Mouse (Mus musculus) 3134 (cell line): ENCODE data around the gene Lrrc31.
A peak's percentile ranks its signal among the peaks of the same experiment; 100 is the strongest.
"Not testable (repeated sequence)": the region's sequence is repeated elsewhere in the genome, so short reads cannot be mapped to it uniquely, and the experiment has no call there.

Source experiments
- DNase-seq: peaks from one replicate; pipeline ENCODE4 v3.0.0-alpha.2; 2011; ENCODE audit warnings: low spot score; ENCODE audit not compliant: insufficient read length; ENCODE audit errors: extremely low read depth

The Lrrc31 gene

DNA sequence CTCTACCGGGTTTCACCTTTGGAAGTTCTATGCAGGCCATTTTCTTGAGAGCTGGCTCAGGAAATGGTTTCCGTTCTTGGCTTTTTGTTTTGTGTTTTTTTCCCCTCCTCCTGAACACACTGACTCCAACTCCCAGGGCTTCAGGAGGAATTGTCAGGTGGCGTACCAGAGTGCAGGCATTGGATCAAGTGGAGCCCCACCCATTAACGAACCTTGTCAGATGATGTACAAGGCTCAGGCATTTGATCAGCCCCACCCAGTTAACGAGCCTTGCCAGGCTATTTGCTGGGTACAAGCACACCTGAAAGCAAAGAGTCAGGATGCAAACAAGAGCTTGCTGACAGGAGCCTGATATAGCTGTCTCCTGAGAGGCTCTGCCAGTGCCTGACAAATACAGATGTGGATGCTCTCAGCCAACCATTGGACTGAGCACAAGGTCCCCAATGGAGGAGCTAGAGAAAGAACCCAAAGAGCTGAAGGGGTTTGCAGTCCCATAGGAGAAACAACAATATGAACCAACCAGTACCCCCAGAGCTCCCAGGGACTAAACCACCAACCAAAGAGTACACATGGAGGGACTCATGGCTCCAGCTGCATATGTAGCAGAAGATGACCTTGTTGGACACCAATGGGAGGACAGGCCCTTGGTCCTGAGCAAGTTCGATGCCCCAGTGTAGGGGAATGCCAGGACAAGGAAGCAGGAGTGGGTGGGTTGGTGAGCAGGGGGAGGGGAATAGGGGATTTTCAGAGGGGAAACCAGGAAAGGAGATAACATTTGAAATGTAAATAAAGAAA lies at the start of gene Lrrc31:
TSS of gene Lrrc31 (minus strand) at position 133 of the 795 bp plus-strand sequence.
- DNase-seq, result not testable (repeated sequence)

DNA sequence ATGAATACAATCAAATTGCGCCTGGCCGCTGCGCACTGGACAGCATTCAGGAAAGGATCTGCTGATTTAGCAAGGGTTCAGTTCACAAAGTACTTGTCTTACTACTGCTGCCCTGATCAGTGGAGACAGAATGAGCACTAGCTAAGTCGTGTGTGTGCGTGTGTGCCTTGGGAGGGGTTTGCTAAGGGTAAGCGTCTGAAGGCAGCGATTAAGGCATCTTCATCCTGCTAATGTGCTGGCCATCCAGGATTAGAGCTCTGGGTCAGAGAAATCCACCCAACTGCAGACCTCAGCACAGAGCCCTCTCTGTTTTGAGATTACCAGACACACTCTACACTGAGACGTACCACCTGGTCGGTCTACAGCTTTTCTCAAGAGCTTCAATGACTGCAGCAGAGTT lies 48.7 kb upstream of the Lrrc31 start:
- DNase-seq, result no peak

DNA sequence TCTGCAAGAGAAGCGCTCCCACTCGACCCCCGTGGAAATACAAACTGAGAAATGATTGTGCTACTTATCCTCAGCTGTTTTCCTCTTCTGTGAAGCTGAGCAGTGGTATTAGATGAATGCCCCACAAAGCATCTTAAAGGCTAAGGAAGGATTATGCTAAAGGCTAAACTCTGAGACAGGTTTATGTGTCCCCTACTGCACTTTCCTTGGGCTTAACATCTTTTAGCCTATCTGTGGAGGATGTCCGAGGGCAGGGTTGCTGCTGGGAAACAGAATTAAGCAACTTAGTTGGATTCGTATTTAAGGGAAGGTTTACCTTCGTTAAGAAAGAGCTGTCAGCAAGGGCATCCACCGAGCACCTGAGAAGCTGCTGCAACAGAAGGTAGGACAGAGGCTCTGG lies 46.4 kb upstream of the Lrrc31 start, which contains the start of gene Samd7:
TSS of gene Samd7 (plus strand) at position 288 of the 400 bp plus-strand sequence.
- no peak for DNase-seq

DNA sequence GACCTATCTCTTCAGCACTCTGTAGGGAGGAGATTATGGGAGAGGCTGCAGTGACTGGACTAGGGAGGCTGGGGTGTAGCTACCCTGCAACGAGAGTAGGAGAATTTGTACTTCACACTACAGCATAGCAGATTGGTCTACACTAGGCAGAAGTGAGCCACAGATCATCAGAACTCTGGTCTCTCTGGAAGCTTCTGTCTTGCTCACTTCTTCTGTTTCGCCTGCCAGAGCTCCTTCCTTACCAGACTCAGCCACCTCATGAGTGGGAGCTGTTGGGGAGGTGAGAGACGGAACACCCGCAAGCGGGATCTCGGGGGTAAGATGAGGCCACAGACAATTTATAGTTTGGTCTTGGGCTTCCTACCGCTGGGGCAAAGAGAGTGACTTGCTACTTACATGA lies 43.2 kb upstream of the Lrrc31 start:
- DNase-seq, result no peak

DNA sequence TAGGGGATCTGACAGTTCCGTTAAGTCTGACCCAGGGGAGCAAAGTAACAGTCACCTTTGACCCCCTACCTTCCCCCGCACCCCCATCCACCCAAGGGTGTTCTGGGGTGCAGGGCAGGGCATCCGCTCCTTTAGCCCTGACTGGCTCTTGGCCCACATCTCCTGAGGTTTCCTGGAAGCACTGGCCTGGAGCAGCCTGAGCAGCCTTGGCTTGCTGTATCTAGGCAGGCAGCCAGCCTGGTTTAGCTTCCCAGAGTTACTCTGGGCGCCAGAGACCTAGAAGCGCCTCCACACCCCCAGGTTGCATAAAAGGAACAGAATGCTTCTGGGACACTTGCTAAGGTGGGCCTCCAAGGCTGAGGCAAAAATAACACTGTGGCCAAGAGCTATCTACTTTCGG lies 41.7 kb upstream of the Lrrc31 start:
- DNase-seq, result no peak

DNA sequence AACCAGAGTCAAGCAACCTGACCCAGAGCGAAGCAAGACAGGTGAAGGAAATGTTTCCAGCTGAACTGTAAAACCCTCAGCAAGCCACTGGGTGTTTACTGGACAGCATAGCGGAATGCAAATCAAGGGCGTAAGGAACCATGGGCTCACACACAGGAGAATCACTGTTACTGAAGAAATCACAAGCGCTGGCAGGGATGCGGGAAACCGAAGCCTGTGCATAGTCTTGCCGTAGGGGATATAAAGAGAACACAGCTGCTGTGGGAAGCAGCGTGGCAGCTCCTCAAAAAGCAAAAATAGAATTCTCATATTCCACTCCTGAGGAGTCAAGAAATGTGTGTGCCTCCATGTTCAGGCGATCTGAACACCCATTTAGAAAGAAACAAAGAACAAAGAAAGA lies 37.2 kb upstream of the Lrrc31 start:
- DNase-seq, result no peak

DNA sequence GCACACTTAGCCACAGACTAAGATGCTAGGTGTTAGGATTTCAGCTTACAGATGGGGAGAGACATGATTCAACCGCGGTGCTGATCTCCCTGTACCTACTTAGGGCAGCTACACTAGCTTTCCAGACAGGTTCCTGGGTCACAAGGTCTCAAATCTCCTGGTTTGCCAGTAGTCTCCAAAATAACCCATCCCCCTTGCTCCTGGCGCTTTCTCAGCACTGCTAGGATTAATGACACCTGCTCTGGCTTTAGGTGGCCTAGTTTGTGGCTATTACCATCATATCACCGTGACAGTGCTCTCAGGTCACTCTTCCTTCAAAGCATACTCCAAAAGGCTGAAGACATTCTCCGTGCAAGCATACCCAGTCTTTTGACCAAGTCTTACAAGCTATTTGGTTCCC lies 29.4 kb upstream of the Lrrc31 start:
- no peak for DNase-seq

DNA sequence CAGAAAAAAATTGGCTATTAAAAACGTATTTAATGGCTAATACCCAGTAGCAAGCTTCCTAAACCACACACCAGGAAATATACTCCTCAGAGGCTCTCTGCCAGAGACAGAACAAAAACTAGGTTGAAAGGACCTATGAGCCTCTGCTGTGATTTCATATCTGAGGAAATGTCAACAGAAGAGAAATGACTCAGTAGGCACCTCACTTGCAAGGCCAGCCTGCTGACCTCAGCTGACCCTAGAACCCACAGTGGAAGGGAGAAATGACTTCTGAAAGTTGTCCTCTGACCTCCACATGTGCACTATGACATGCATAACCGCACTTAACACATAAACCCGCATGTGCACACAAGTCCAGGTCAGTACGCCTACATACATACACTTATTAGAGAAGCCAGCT lies 27.6 kb upstream of the Lrrc31 start:
- no peak for DNase-seq

DNA sequence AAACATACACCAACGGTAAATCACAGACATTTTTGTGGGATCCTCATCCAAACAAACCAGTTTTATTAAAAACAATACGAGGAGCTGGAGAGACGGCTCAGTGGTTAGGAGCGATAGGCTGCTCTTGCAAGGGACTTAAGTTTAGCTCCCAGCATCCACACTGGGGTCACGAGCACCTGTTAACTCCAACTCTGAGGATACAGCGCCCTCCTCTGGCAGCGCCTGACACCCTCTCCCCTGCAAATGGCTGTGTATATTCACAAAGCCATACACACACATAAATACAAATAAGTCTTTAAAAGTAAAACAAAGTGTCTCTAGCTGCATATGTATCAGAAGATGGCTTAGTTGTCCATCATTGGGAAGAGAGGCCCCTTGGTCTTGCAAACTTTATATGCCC lies 25.9 kb upstream of the Lrrc31 start:
- peak; percentile 7 for DNase-seq

DNA sequence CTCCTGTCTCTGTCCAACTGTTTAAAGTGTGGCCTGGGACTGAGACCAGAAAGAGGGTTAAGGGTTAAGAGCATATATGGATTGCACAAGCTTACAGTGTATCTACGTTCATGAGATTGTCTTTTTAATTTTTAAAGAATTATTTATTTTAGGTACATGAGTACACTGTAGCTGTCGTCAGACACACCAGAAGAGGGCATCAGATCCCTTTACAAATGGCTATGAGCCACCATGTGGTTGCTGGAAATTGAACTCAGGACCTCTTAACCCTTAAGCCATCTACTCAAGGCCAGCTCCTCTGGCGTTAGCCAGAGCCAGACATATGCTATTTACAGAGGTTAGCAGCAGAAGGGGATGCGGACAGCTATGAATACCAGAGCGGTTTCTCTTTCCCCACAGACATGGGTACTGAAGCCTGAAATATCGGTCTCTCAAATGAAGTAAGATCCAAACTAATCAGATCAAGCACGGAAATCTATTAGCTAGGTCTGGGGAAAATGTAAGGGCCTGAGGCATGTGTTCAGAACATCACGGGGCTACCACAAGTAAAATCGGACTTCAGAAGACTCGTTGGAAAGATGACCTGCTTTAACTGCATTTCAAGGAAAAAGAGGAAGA lies 25.3 kb upstream of the Lrrc31 start:
- no peak for DNase-seq

DNA sequence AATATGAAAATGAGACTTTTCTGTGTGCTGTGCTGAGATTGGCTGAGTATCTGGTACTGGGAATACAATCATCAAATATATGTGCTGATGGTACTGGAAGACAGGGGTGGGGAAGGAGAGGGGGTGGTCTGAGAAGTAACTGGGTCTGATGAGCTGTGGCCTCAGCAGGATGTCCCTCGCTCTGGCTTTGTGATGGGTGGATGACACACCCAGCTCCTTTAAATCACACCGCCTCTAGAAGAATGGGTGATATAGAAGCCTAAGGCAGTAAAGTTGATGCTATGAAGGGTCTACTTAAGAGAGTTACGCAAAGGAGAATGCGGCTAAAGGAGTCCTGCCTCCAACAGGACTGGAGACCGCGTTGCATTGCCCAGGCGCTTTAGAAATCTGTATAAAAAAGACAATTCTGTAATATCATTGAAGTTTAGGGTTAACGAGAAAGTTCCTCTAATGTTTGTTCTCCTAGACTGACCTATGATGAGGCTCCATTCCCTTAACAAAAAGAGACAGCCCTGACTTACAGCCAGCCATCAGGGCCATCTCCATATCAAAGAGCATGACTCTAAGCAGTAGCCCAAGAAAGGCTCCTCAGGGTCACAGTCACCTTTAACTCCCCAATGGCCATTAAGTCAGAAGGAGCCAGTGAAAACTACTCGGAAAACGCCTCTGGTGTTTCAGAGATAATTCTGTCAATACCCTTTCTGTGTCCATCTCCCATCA lies 24.6 kb upstream of the Lrrc31 start:
- DNase-seq, result no peak

DNA sequence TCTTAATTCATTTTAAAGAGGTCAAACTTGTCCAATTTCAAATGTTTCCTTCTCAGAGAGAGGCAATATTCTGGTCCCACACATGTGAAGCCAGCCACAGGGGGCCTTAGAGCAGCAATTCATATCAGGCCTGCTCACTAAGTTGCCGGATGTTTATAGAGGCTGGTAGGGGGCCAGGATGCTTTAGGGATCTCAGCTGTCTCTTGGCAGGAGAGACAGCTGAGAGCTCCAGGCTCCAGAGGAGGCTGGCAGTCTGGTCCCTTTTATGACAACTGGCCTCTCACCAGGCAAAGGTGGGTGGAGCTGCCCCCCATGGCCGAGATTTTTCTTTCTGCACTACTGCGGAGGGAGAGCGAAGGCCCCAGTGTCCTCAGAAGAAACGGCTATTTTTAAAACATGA lies 23.5 kb upstream of the Lrrc31 start:
- DNase-seq, result no peak

DNA sequence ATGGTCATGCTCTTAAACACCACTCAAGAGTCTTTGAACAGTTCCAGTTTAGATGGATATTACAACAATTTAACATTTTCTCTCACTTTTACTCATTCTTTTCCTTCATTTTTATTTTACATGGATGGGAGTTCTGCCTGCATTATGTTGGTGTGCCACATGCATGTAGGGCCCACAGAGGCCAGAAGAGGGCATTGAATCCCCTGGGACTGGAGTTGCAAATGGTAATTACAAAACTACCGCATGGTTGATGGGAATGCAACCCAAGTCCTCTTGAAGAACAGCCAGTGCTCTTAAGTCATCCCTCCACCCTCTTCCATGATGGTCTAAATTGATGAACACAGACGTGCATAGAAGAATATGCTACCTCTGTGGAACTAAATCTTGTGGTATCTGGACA lies 22.8 kb upstream of the Lrrc31 start:
- no peak for DNase-seq

DNA sequence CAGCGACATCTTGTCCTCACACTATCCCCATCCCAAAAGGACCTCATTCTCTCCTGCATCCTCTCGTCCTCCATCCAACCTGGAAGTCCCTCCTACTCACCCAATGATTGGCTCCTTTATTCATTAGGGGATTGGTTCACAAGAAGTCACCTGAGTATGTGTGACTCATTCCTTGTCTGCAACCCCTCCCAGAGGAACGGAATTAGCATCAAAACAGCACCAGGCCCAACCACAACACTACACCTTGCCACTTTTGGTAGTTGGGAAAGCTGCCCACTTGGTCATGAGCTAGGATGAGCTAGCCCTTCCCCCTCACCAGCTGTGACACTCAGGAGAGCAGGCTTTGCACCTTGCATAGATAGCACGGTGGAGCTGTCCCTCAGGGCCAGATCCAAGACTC lies 22.4 kb upstream of the Lrrc31 start:
- no peak for DNase-seq

DNA sequence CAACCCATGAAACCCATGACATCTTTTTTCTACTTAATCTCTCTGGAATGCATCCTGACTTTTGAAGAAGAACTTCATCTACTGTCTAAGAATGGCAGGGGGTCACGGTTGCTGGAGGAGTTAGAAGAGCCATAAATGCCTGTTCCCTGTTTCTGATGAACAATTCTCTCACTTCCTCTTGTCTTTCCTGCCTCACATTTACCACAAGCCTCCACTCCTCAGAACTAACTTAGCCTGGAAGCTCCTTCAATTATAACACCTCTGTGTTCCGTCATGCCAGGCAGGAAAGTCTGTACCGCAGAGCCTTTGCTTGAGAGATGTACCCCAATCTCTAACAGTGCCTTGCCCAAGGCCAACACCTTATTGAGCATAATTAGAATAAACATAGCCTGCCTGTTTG lies 19.0 kb upstream of the Lrrc31 start:
- DNase-seq, result no peak

DNA sequence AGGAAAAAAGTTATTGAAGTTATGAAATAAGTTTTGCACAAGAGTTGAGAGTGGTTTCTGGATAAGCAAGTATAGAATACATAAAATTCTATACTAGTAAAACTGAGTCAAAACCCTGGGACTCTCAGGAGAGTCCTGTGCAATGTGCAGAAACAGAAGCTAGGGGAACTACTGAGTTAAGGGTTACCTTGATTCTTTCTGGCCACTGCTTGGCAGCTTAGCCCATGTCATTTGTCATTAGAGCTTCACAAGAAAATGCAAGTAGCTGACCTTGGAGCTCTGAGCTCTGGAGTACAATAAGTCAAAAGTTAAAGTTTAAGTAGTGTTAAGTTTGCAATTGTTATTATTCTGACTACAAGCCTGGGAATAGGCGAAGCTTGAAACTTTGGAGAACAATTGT lies 13.7 kb upstream of the Lrrc31 start:
- DNase-seq, result no peak

DNA sequence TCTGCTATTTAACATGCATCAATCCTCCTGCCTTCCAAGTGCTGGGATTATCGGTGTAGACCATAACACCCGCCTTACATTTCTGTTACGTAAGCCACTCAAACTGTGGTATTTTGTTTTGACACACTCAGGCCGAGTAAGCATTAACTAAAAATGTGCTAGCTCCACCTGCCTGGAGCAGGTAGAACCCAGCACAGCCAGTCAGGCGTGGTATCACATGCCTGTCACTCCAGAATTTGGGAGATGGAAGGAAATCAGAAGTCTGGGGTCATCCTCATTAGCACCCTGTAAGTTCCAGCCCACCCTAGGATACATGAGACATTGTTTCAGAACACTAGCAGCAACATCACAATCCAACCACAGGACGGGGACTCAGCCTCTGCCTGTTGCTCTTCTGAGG lies 10.5 kb upstream of the Lrrc31 start:
- no peak for DNase-seq

DNA sequence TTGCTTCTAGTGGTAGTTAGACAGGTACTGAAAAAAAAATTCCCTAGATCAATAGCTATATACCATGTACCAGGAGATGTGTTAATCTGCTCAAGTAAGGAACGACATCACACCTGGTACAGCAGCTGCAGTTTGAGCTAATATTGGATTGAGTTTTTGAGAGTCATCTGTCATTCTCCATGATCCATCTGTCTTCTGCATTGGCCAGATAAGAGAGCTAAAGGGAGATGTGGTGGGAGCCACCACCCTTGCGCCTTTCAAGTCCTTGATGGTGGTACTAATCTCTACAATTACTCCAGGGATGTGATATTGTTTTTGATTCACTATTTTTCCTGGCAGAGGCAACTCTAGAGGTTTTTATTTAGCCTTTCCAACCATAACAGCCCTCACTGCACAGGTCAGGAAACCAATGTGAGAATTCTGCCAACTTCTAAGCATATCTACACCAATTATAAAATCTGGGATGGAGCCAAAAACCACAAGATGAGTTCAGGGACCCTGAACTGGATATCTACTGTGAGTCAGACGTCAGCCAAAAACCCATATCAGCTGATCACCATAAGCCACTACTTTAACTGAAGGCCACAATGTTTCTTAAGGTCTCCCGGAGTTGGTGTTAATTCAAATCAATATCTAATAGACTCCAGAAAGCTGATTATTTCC lies 7.1 kb upstream of the Lrrc31 start:
- DNase-seq, result no peak

DNA sequence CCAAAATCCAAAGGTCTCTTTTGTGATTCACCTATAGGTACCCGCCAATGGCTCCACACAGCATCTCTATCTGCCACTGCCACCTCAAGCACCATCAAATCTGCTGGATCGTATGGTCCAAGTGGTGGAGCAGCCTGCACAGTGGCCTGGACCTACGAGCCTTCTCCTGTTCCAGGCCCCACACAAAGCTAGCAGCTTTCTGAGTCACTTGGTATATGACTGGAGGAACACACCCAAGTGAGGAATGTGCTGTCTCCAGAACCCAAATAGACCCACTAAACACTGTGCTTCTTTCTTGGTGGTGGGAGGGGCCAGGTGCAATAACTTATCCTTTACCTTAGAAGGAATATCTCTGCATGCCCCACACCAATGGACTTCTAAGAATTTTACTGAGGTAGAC lies 6.3 kb upstream of the Lrrc31 start:
- no peak for DNase-seq

DNA sequence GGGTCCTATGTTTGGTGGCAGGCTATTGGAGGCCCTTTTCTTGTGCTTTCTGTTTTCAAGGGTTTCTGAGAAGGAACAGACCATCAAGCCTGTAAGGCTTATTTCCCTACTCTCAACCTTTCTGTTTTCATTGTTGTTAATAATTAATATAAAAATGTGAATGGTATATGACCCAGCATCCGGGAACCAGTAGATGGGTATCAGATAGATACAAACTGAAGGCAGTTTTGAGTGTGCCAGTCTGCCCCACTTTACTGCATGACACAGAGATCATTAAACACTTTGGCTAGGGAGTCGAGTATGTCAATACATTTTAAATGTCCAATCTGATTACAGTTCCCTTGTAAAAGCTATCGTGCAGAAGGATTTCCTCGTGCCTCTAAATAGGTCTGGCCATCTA lies 1.8 kb downstream of the Lrrc31 start:
- no peak for DNase-seq

DNA sequence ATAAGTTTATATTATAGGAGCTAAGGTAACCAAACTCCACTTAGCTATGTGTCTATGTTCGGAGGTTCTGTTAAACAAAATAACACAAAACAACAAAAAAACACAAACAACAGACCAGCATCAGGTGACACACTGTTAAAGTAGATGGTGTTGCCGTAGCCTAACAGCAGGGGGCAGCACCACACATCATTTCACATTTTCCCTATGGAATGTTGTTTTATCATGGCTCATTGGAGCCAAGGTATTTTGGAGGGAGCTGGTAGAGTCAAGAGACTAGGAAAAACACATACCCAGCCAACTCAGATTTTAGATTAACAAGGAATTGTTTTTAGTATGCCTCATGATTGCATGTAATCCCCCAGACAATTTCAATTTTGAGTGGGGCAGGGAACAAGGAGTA lies 3.3 kb downstream of the Lrrc31 start:
- peak; percentile 20 for DNase-seq
